Mouse (Mus musculus) cerebellum, adult 18-20 months (tissue): ENCODE measurements at regions not wholly inside any gene's neighbourhood (a gene's known extent, or its start where the extent isn't known, plus 50 kb on each side); places are given as distances from the start of the nearest gene placed in this dataset.
A peak's percentile ranks its signal among the peaks of the same experiment; 100 is the strongest.
"Not testable (repeated sequence)": the region's sequence is repeated elsewhere in the genome, so short reads cannot be mapped to it uniquely, and the experiment has no call there.

Source experiments
- DNase-seq, 2 experiments: peaks; one replicate each; pipeline ENCODE4 v3.0.0; 2021

- DNase-seq = no peak
Observed at GRCm38 (mm10) chr4:93567487-93568259, 232.4 kb upstream of the Tusc1 start.

GRCm38 (mm10) chr4:93555787-93556760 lies 220.8 kb upstream of the Tusc1 start:
- no peak for DNase-seq

DNA sequence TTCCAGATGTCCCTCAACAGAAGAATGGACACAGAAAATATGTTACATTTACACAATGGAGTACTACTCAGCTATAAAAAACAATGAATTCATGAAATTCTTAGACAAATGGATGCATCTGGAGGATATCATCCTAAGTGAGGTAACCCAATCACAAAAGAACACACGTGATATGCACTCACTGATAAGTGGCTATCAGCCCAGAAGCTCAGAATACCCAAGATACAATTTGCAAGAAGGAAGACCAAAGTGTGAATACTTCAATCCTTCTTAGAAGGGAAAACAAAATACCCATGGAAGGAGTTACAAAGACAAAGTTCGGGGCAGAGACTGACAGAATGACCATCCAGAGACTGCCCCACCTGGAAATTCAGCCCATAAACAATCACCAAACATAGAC lies 219.9 kb upstream of the Tusc1 start:
- DNase-seq = not testable (repeated sequence)

DNA sequence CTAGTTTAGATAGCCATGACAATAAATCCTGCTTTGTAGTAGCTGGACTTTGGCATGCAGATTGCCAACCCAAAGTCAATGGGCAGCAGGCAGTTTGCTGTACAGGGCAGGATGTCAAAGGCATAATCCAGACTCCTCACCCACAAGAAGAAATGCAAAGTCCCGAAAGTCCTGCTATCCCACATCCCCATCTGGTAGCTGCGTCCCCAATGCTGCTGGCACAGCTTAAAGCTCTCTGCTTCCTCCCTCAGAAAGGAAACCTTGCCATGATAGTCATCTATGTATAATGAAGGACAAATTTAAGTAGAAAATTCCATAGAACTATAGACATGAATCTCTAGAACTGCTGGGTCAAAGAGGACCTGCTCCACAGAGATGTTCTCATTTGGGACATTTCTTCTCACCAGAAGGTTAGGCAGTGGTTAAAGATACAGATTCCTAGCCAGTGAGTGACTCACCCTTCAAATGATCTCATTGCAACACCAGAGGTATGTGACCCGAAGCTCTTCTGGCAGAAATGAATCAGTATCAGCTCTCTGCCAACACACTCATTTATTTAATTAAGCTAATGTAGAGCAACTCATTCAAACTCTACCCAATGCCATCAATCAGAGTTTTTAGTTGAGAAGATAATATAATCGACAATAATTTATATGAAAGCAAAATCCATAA lies 217.3 kb upstream of the Tusc1 start:
- DNase-seq = no peak

DNA sequence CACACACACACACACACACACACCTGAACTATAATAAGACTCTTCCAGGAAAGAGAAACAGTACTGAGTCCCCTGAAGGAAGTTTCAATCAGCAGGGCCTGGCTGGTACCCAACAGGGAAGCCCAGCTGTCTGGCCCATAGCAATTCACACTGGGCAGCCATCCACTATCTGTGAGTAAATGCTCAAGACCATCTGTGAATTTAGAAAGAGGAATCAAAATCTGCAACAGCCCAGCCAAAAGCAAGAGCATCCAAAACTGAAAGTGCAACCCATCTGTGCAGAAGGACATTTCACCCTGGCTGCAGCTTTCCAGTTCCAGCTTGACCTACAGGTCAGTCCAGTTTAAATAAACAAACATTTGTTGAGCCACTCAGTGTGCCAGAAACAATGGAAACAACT lies 215.8 kb upstream of the Tusc1 start:
- peak; percentile 43 to 55 for DNase-seq

DNA sequence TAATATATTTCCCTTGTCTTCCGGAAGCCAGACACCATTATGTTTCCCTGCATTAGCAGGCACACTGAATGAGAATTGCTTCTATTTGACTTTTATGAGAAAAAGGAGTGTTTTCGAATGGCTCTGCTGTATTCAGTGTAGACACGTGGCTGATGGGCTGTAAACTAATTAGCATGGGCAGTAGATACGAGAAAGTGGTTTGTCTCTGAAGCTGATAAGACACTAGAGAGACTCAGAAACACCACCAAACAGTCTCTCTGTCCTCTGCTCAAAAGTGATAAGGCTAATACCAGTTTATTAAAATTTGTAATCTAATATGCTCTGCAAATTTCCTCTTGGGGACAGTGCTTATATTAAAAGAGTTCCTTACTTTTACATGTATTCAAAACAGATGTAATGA lies 205.3 kb upstream of the Tusc1 start:
- no peak for DNase-seq

GRCm38 (mm10) chr4:93527382-93527781 lies 192.1 kb upstream of the Tusc1 start:
- DNase-seq = no peak

GRCm38 (mm10) chr4:93520454-93521100 lies 185.3 kb upstream of the Tusc1 start:
- no peak for DNase-seq

- DNase-seq = no peak
Observed at GRCm38 (mm10) chr4:93518925-93519324, 183.6 kb upstream of the Tusc1 start.

GRCm38 (mm10) chr4:93510771-93511170 lies 175.5 kb upstream of the Tusc1 start:
- no peak for DNase-seq

- no peak for DNase-seq
Observed at GRCm38 (mm10) chr4:93496871-93497270, 161.6 kb upstream of the Tusc1 start.

- DNase-seq = no peak
Observed at GRCm38 (mm10) chr4:93494319-93494718, 159.0 kb upstream of the Tusc1 start.

DNA sequence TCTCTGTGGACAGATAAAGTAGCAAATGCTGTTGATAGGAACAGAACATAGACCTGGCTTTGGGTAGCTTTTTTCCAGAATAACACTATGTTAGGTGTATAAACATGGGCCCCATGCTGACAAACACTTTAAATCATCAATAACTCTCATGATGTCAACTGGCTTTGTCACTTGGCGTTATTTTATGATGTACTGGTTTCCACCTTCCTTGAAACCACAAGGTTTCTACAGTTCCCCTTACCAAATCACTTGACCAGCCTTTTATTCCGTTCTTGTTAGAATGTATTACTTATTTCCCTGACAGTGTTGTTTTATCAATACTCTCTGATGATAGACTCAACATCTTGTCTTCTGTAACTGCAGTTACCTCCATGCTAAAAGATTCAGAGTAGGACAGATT lies 158.6 kb upstream of the Tusc1 start:
- no peak for DNase-seq

DNA sequence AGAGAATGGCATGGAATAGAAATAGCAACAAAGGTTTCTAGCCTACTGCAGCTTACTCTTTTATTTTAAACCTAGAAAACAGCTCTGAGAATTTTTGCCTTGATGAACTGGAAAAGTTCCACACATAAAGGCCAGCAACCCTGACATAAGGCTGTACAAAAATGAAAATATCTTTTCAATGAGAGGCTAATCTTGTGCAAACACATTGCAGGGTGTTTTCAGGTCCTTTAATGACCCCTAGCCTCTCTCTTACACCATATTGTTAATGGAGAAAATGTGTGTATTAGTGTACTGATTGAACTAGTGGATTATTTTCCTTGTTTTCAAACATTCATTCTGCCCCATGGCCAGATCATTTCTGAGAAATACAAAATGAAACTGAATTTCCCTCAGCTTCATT lies 158.0 kb upstream of the Tusc1 start:
- DNase-seq = no peak

- DNase-seq = no peak
Observed at GRCm38 (mm10) chr4:93488570-93488969, 153.3 kb upstream of the Tusc1 start.

GRCm38 (mm10) chr4:93486455-93486854 lies 151.1 kb upstream of the Tusc1 start:
- no peak for DNase-seq

DNA sequence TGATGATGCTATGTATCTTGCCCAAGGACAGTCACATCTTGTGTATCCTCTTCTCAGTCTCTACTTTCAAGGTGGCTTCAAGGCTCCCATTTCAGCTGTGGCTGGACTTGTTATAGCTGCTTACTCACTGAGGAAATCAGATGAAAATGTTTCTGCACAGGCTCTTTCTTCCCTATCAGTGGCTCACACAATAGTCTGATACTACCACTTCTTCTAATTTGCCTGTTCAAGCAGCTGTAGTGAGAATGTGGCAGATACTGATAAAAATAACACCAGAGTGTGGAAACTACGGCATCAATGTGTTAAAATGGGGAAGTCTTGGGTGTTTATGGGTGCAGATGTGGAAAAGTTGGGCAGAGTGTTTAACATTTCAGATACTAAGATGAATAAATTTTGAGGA lies 145.9 kb upstream of the Tusc1 start:
- no peak for DNase-seq

GRCm38 (mm10) chr4:93477189-93477767 lies 142.0 kb upstream of the Tusc1 start:
- DNase-seq = no peak

DNA sequence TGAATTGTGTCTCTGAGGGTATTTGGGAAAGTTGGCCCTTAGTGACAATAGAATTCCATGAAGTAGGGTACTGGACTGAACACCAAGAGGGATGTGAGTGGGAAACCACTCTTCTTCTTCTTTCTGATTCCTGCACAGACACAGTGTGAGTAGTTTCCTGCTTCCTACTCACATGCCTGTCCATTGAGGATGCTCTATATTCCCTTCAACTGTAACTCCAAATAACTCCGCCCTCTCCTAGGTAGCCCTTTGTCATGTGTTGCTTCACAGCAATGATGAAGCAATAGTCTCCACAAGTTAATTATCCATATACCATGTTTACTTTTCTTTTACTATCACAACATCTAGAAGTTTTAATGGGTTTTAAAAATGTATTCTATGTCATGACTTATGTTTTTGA lies 132.7 kb upstream of the Tusc1 start:
- no peak for DNase-seq

DNA sequence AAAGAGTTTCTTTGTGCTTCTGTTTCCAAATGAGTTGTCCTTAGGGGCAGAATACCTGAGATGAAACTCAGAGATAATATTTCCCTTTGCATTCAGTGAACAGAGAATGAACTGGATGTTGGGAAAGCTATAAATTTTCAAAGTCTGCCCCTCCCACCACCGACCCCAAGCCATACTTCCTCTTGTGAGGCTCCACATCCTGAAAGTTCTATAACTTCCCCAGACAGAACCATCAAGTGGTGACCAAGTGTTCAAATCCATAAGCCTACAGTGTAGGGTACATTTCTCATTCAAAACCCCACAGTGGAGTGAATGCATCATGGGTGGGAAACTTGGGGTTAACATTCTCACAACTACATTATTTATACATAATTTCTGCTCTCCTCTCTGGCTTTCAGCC lies 132.1 kb upstream of the Tusc1 start:
- DNase-seq = no peak

- DNase-seq = no peak
Observed at GRCm38 (mm10) chr4:93451357-93451756, 116.0 kb upstream of the Tusc1 start.

GRCm38 (mm10) chr4:93450831-93451230 lies 115.5 kb upstream of the Tusc1 start:
- no peak for DNase-seq

DNA sequence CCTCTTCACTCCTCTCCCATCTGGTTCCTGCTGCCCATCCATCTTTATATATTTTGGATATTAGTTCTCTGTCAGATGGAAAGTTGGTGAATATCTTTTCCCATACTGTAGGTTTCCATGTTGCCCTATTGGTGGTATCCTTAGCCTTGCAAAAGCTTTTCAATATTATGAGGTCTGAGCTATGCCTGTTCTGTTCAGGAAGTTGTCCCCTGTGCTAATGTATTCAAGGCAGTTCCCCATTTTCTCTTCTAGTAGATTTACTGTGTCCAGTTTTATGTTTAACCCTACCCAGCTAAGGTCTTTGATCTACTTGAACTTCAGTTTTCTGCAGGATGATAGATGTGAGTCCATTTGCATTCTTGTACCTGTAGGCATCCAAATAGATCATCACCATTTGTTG lies 109.4 kb upstream of the Tusc1 start:
- no peak for DNase-seq
